Mouse (Mus musculus) heart, embryonic 16.5 days (tissue): ENCODE results near the gene Scnm1. TPM values are rescaled to one million over a fixed set of nuclear protein-coding genes. Genes with fewer than 3 reads are reported as not detected.

Experiments
- ATAC-seq: fragments of 200-750 bp; cut with Nextera tagmentation; replicated peaks from 2 replicates; pipeline ENCODE4 v1.8.0; 2017; ENCODE audit warnings: moderate number of reproducible peaks; ENCODE audit not compliant: insufficient read depth, low FRiP score; ENCODE audit errors: extremely low read depth
- H3K27ac ChIP-seq: fragments of 300-500 bp; sonication (generic); 2 replicates; pipeline ENCODE4 v1.5.1; 2014; ENCODE audit warnings: mild to moderate bottlenecking, low read length, control low read depth, moderate library complexity
- H3K27me3 ChIP-seq: fragments of 300-500 bp; sonication (generic); 2 replicates; pipeline ENCODE4 v1.6.1; 2014; ENCODE audit warnings: low read length, mixed read lengths; ENCODE audit not compliant: control insufficient read depth, insufficient read depth
- H3K36me3 ChIP-seq: fragments of 300-500 bp; sonication (generic); 2 replicates; pipeline ENCODE4 v1.6.1; 2014; ENCODE audit not compliant: control insufficient read depth, insufficient read depth
- H3K4me1 ChIP-seq: fragments of 300-500 bp; sonication (generic); 2 replicates; pipeline ENCODE4 v1.6.1; 2014; ENCODE audit warnings: low read length, mixed read lengths; ENCODE audit not compliant: control insufficient read depth, insufficient read depth
- H3K4me2 ChIP-seq: fragments of 300-500 bp; sonication (generic); 2 replicates; pipeline ENCODE4 v1.6.1; 2014; ENCODE audit warnings: low read depth, mild to moderate bottlenecking, control low read depth, low read length
- H3K4me3 ChIP-seq: fragments of 300-500 bp; sonication (generic); 2 replicates; pipeline ENCODE4 v1.5.1; 2014; ENCODE audit warnings: mild to moderate bottlenecking, control low read depth, low read length
- H3K9ac ChIP-seq: fragments of 300-500 bp; sonication (generic); 2 replicates; pipeline ENCODE4 v1.6.1; 2014; ENCODE audit warnings: low read length, control low read depth
- H3K9me3 ChIP-seq: fragments of 300-500 bp; sonication (generic); replicated peaks from 2 replicates; pipeline ENCODE4 v1.6.1; 2016; ENCODE audit warnings: low read length; ENCODE audit not compliant: control insufficient read depth
- WGBS: fragments of 180-500 bp; shearing (Covaris S2); extraction: QIAGEN DNeasy Blood & Tissue Kit; methylation state at CpG from one replicate; pipeline ENCODE4 v1.1.7; 2014; 5-methylcytosine and 5-hydroxymethylcytosine counted together
- polyA plus RNA-seq: library from polyadenylated mRNA; unstranded; fragments of >200 nt; fragmentation: Nextera tagmentation; extraction: Ambion mirVana; gene quantifications from 2 replicates; pipeline ENCODE4 v1.2.1, GENCODE M21; 2015

Scnm1 gene
- polyA plus RNA-seq, 1 experiment from 2014 or later: 59.2 TPM

DNA sequence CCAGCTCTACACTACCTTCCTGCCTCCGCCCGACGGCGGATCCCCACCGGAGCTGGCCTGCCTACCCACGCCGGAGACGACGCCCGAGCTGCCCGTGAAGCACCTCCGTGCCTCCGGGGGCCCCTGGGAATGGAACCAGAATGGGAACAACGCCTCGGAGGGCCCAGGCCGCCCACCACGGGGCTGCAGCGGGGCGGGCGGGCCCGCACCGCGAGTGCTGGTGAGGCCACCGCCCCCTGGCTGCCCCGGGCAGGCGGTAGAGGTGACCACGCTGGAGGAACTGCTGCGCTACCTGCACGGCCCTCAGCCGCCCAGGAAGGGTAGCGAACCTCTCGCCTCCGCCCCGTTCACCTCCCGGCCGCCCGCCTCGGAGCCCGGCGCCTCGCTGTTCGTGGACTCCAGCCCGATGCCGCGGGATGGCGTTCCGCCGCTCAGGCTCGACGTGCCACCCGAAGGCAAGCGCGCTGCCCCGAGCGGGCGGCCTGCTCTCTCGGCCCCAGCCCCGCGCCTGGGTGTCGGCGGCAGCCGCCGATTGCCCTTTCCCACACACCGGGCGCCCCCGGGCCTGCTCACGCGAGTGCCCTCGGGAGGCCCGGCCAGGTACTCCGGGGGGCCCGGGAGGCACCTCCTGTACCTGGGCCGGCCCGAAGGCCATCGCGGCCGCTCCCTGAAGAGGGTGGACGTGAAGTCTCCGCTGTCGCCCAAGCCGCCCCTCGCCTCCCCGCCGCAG, 38.9 kb upstream of the Scnm1 start:
- Histone ChIP-seq H3K4me1 (peaks cover 3% of the 10 kb centered on the region; the same call in 1 of the 2 replicates), H3K4me2 (peak overlapping the region; percentile 69; the same call in 1 of the 2 replicates), H3K4me3 (peak overlapping the region; percentile 51), H3K27me3 (peaks cover 38% of the 10 kb centered on the region), H3K9ac (no peak overlapping the region), H3K36me3 (no peaks in the 10 kb centered on the region), H3K9me3 (no peaks in the 10 kb centered on the region), H3K27ac (no peak overlapping the region)
- WGBS: 18% methylated on average over 83 of the region's 84 CpGs
- ATAC-seq: no peak

- H3K4me2 ChIP-seq: no peak overlapping the region
- H3K27me3 ChIP-seq: peaks cover 38% of the 10 kb centered on the region
- H3K9ac ChIP-seq: no peak overlapping the region
- H3K4me3 ChIP-seq: no peak overlapping the region
- no peak overlapping the region for H3K27ac ChIP-seq
- peaks cover 3% of the 10 kb centered on the region; the same call in 1 of the 2 replicates for H3K4me1 ChIP-seq
- no peaks in the 10 kb centered on the region for H3K36me3 ChIP-seq
- no peak for ATAC-seq
- H3K9me3 ChIP-seq: no peaks in the 10 kb centered on the region
- WGBS: 53% methylated on average over 6 of the region's 6 CpGs
Measured at GRCm38 (mm10) chr3:95171105-95171504, 37.3 kb upstream of the Scnm1 start.

GRCm38 (mm10) chr3:95169996-95170395, 36.2 kb upstream of the Scnm1 start:
- no peak overlapping the region for H3K9ac ChIP-seq
- WGBS: 91% methylated on average over 10 of the region's 10 CpGs
- no peak overlapping the region for H3K27ac ChIP-seq
- no peak for ATAC-seq
- H3K4me2 ChIP-seq: no peak overlapping the region
- H3K27me3 ChIP-seq: peaks cover 36% of the 10 kb centered on the region
- no peak overlapping the region for H3K4me3 ChIP-seq
- H3K36me3 ChIP-seq: no peaks in the 10 kb centered on the region
- peaks cover 5% of the 10 kb centered on the region for H3K4me1 ChIP-seq
- no peaks in the 10 kb centered on the region for H3K9me3 ChIP-seq

DNA sequence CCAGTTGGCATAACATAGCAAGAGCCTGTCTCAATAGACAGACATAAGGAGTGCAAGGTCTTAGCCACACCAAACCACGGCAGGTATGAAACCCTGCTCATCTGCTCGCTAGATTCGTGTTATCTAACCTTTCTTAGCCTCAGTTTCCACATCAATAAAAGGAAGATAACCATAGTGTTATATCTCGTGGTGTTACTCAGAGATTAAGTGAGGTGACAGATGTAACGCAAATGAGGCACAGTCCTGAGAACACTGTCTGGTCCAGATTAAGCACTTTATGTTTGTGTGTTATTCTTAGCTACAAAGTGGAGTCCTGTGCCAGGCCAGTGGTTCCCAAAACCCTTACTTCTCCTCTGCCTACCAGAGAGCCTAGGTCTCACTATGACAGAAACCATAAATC, 31.0 kb upstream of the Scnm1 start:
- no peaks in the 10 kb centered on the region for H3K9me3 ChIP-seq
- no peak overlapping the region for H3K27ac ChIP-seq
- WGBS: 56% methylated on average over 5 of the region's 5 CpGs
- H3K27me3 ChIP-seq: peaks cover under 1% of the 10 kb centered on the region; the same call in 1 of the 2 replicates
- H3K4me3 ChIP-seq: no peak overlapping the region
- peaks cover 37% of the 10 kb centered on the region for H3K4me1 ChIP-seq
- H3K4me2 ChIP-seq: no peak overlapping the region
- no peak overlapping the region for H3K9ac ChIP-seq
- no peaks in the 10 kb centered on the region for H3K36me3 ChIP-seq
- no peak for ATAC-seq

DNA sequence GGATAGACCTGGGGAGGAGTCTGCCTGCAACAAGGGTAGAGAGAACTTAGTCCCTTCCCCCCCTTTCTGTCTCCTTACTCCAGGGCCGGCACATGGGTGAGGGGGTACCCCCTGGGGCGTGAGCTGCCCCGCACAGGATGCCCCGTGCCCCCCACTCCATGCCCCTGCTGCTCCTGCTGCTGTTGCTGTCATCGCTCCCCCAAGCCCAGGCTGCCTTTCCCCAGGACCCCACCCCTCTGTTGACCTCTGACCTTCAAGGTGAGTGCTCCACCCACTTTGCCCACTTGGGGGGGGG, 30.4 kb upstream of the Scnm1 start:
- no peak for ATAC-seq
- no peak overlapping the region for H3K4me2 ChIP-seq
- no peak overlapping the region for H3K9ac ChIP-seq
- H3K27me3 ChIP-seq: no peaks in the 10 kb centered on the region
- peaks cover 37% of the 10 kb centered on the region for H3K4me1 ChIP-seq
- H3K4me3 ChIP-seq: no peak overlapping the region
- H3K9me3 ChIP-seq: no peaks in the 10 kb centered on the region
- H3K27ac ChIP-seq: no peak overlapping the region
- H3K36me3 ChIP-seq: no peaks in the 10 kb centered on the region
- 89% methylated on average over 5 of the region's 5 CpGs for WGBS

DNA sequence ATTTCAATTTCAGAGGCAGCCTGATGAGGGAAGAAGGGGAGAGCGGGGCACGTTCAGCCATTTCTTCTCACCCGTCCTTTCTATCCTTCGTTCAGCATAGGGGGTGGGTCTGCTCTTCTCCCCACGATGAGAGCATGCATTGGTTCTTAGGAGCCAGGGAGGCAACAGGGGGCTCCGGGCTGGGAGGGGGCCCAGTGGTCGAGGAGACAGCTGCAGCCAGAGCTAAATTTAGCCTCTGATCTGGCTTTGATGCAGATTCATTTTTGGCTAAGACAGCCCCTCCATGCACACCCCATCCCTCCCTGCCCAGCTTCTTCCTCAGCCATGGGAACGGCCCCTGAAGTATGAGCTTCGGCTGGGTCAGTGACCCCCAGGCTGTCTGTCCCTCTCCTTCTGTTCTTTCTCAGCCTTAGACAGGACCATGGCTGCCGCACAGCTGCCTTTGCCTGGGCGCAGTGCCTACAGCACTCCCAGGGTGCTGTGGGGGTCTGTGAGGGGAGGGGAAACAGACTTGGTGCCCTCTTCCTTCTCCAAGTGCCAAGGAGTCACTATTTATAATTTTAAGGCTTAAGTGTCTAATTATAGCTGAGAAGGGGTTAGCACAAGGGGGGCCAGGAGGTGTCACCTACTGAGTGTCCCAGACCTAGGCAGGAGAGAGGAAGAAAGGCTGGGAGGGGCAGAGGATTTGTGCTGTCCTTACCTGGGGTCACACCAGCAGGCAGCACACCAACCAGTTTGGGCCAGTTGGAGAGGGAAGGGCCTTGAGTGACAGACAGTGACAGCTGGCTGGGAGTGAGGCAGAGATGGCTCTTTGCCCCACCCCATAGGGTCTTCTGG, 29.8 kb upstream of the Scnm1 start:
- no peaks in the 10 kb centered on the region for H3K9me3 ChIP-seq
- peaks cover 37% of the 10 kb centered on the region for H3K4me1 ChIP-seq
- no peak for ATAC-seq
- no peak overlapping the region for H3K4me3 ChIP-seq
- peak overlapping the region; percentile 2; the same call in 1 of the 2 replicates for H3K4me2 ChIP-seq
- 40% methylated on average over 11 of the region's 11 CpGs for WGBS
- no peak overlapping the region for H3K27ac ChIP-seq
- H3K9ac ChIP-seq: no peak overlapping the region; the same call in 1 of the 2 replicates
- no peaks in the 10 kb centered on the region for H3K27me3 ChIP-seq
- H3K36me3 ChIP-seq: no peaks in the 10 kb centered on the region

DNA sequence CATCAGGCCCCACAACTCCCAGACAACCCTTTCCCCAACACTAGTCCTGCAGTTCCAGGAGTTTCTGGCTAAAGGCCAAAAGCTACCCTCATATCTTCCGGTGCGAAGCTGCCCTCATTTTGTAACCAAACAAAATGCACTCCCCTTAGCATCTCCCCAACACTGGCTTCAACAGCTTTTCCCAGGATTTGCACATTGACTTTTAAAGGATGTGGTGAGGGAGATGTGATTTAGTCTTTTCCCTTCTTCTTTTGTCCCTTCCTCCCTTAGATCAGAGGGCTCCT, 28.5 kb upstream of the Scnm1 start:
- Histone ChIP-seq H3K4me3 (no peak overlapping the region), H3K9ac (no peak overlapping the region), H3K27ac (no peak overlapping the region), H3K27me3 (no peaks in the 10 kb centered on the region), H3K4me2 (peak overlapping the region; percentile 95; the same call in 1 of the 2 replicates), H3K9me3 (no peaks in the 10 kb centered on the region), H3K36me3 (no peaks in the 10 kb centered on the region), H3K4me1 (peaks cover 37% of the 10 kb centered on the region)
- ATAC-seq: no peak
- WGBS: 28% methylated on average over 2 of the region's 2 CpGs

- peak overlapping the region; percentile 65 for H3K9ac ChIP-seq
- H3K4me3 ChIP-seq: peak overlapping the region; percentile 62
- H3K9me3 ChIP-seq: no peaks in the 10 kb centered on the region
- no peaks in the 10 kb centered on the region for H3K36me3 ChIP-seq
- H3K27ac ChIP-seq: no peak overlapping the region
- H3K4me2 ChIP-seq: peak overlapping the region; percentile 95
- WGBS: 18% methylated on average over 9 of the region's 9 CpGs
- peaks cover 37% of the 10 kb centered on the region for H3K4me1 ChIP-seq
- ATAC-seq: no peak
- no peaks in the 10 kb centered on the region for H3K27me3 ChIP-seq
Measured at GRCm38 (mm10) chr3:95161618-95162344, 28.0 kb upstream of the Scnm1 start.
